Comparison of ENCODE assay signal across 8 mouse cellular contexts in genomic region chr6:34304675-34305241, GRCm38 (mm10). TPM values are rescaled to one million over a fixed set of nuclear protein-coding genes. Genes with fewer than 3 reads are reported as not detected.
DNase-seq lines count a peak whose midpoint lies in the region; ATAC-seq and TF ChIP-seq lines count a peak whose summit lies in the region.

No protein-coding gene starts in this region.

- no peak overlapping the region for H3K4me2 ChIP-seq in forebrain, embryonic 15.5 days (replicated peaks)

- H3K4me3 ChIP-seq in forebrain, embryonic 15.5 days = no peak overlapping the region
- H3K4me3 ChIP-seq in layer of hippocampus, adult 2 months = no peak overlapping the region

- intact Hi-C loops in heart, postnatal 10 days (cut with DNase I) = no loop called here

- ATAC-seq in frontal cortex, adult (ENCODE audit: low TSS enrichment) = peak; percentile 42; the same call in 1 of the 2 replicates
- no peak for ATAC-seq in forebrain, embryonic 15.5 days (replicated peaks)

- no peak overlapping the region for H3K27ac ChIP-seq in forebrain, embryonic 15.5 days (replicated peaks)
- H3K27ac ChIP-seq in layer of hippocampus, adult 2 months = no peak overlapping the region

- H3K27me3 ChIP-seq in forebrain, embryonic 15.5 days = no peaks in the 10 kb centered on the region

- no peak for TF ChIP-seq CTCF in layer of hippocampus, adult 2 months (conservative IDR thresholded peaks at IDR 0.05)

- H3K36me3 ChIP-seq in forebrain, embryonic 15.5 days = peaks cover 18% of the 10 kb centered on the region; the same call in 1 of the 2 replicates

- no peaks in the 10 kb centered on the region for H3K9me3 ChIP-seq in forebrain, embryonic 15.5 days

- no peak for DNase-seq in frontal cortex, postnatal 25 days (ENCODE audit: low spot score in 2 of 2)
- peak; percentile 85 for DNase-seq in adipocyte (ENCODE audit: low spot score)
- DNase-seq in heart, postnatal 10 days = peak; percentile 62 to 63
- DNase-seq in lung, postnatal 14 days = peak; percentile 33
- DNase-seq in Muller cell, postnatal 12 days (ENCODE audit: inconsistent ontology term) = no peak
- no peak for DNase-seq in layer of hippocampus, adult 2 months (ENCODE audit: low spot score in 2 of 2)

- H3K9ac ChIP-seq in forebrain, embryonic 15.5 days (replicated peaks) = no peak overlapping the region

- WGBS in forebrain, embryonic 15.5 days = 86% methylated on average over 10 of the region's 10 CpGs

- H3K4me1 ChIP-seq in forebrain, embryonic 15.5 days = no peaks in the 10 kb centered on the region

RNA-seq across cellular contexts. Expression of gene Akr1b3, which starts 12.5 kb away (rescaled TPM):
- total RNA-seq in heart, postnatal 10 days (2021) = 100 to 1,000 TPM; 196 to 211 TPM
- polyA plus RNA-seq in forebrain, embryonic 15.5 days (2015; fragmentation: Nextera tagmentation; extraction: Ambion mirVana) = 92.2 and 96.9 TPM in 2 replicates
- 10 to 100 TPM; 42.1 to 46.3 TPM for total RNA-seq in layer of hippocampus, adult 2 months (2021)

RNA-seq across cellular contexts. Expression of gene Akr1b8, which starts 49.2 kb away (rescaled TPM):
- 1 to 10 TPM; 7.3 to 7.6 TPM for total RNA-seq in heart, postnatal 10 days (2021)
- 2.2 and 3.1 TPM in 2 replicates for polyA plus RNA-seq in forebrain, embryonic 15.5 days (2015; fragmentation: Nextera tagmentation; extraction: Ambion mirVana)
- total RNA-seq in layer of hippocampus, adult 2 months (2021) = under 1 TPM; 0.44 to 0.82 TPM

Comparison
In these comparisons a context has a peak if more than half of its experiments do, and no peak if none do; other contexts are left out.
1. DNase-seq: peak in adipocyte (single experiment), heart, postnatal 10 days (2 of 2) and lung, postnatal 14 days (single experiment); none in frontal cortex, postnatal 25 days (0 of 2), Muller cell, postnatal 12 days (single experiment) and layer of hippocampus, adult 2 months (0 of 2).
2. RNA of gene Akr1b3, which starts 12.5 kb away (total RNA-seq): 196 to 211 TPM in heart, postnatal 10 days; 42.1 to 46.3 TPM in layer of hippocampus, adult 2 months; every median in the first group is over 4 times any median in the second.
3. RNA of gene Akr1b8, which starts 49.2 kb away (total RNA-seq): 7.3 to 7.6 TPM in heart, postnatal 10 days; 0.44 to 0.82 TPM in layer of hippocampus, adult 2 months; every median in the first group is over 4 times any median in the second.